Mouse (Mus musculus) liver, adult (tissue): Measurements from ENCODE around the gene Dlx2.

Source experiments
- GATA4 ChIP-seq: IDR thresholded peaks from 2 replicates; pipeline ENCODE4 v1.6.1; 2014; ENCODE audit warnings: mild to moderate bottlenecking, low read length; ENCODE audit not compliant: insufficient replicate concordance

Dlx2 gene

DNA sequence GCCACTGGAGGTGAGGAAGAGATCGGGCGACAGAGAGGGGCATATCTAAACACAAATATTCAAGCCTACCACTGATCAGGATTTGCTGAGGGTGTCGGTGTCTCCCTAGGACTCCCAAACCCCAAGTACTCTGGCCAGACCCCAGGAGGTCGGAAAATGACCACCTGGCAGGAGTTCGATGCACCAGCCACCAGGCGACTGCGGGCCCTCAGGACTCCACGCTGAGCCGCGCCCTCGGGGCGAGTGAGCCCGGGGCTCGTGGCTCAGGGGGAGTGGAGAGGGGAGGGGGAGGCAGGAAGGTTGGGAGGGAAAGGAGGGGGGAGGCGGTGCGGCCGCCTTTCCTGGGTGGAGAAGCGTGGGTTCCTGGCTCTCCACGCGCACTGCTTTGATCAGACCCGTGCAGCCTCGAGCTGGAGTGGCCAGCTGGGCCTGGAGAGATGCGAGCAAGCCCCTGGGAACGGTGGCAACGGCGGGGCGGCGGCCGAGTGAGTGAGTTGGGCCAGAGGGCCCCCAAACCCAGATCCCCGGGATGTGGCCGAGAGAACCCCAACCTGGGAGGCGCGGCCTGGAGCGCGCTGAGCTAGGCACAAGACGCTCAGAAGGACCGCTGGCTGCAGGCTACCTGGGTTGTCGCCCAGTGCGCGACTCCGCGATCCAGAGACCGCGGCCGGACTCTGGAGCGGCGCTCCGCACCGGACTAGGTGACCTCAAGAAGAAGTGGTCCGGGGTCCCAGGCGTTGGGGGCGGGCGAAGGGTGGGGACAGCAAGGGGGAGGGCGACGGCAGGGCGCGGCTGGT lies 17.6 kb downstream of the Dlx2 start:
- TF ChIP-seq GATA4 = no peak

DNA sequence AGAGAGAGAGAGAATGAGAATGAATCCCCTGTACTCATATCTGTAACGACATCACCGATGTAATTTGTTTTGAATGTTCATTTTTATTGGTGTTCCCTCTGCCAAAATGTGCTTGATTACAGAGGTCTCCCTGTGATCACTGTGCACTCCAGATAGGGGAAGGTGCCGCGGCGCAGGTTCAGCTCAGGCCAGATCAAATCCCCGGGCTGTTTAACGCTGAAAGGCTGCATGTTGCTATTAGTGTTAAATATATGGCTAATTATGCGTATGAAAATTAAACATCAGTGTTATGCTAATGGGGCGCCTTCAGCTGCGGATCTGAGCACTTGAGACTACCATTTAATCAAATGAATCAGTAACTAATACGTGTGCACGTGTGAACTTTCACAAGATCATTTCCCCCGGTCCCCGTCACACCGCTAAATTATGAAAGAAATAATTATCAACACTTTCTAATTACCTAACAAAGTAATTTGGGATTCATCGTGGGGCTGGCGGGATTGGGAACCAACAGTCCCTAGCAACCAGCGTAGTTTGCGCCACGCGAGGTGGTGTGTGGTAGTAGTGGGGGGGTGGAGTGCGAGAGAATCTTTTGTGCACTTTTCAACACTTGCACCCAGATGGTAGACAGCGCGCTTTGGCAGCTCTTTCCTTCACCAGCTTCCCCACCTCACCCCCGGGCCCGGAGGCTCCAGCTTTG lies 18.4 kb downstream of the Dlx2 start, which contains the start of gene Dlx1:
Gene Dlx1 (plus strand): TSS at position 100 of the 700 bp plus-strand sequence.
- TF ChIP-seq GATA4 = no peak

DNA sequence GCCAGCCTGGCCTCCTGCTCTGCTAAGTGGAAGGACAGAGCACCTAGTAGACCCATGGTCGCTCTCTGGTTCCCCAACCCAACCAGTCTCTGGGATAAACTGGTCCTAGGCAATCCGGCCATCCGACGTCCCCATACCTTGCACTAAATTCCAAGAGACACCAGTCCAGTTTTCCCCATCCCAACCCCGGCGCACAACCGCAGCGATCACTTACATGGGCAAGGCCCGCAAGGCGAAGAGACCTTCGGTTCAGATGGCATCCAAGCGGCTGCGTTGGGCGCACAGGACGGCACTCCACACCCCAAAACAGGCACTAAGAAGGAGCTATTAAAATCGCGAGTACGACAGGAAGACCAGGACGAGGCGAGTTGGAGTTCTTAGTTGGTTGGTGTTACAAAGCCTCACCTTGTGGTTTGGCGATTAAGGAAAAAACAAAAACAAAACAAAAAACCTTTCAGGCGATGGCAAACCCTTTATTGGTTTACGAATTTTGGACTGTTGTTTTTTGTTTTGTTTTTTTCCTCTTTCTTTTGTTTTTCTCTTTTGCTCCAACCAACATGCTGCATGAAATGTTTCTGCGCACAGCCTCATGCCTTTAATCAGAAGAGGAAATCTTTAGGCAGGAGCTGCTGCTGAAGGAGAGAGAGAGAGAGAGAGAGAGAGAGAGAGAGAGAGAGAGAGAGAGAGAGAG lies 19.1 kb downstream of the Dlx2 start:
- TF ChIP-seq GATA4 = no peak

DNA sequence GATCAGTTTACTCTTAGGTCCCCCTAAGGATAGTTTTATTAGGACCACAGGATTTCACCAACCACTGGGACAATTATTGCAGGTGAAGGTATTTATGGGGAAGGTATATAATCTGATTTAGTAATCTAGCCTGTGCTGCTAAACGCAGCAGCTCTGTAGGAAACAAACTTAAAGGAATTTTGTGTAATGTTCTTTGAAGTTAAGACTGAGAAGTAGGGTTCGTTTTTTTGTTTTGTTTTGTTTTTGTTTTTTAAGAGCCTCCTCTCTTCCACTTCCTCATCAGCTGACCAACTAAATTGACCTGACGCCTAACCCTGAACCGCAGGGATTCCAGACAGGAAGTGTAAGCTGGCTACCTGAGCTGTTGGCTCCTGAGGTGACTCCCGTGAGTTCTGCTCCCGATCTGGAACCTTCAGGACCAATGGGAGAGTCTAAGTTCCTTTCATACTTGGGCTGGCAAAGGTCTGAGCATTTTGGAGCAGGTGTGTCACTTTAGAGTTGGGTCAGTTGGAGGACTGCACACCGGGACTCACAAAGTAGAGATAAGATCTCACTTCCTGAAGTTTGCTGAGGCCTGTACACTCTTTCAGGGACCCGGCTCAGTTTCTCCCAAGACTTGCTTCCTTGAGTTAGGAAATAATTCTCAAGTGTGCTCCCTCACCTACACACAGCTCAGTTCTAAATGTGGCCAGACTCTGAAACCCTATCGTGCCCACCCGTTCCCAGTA lies 19.8 kb downstream of the Dlx2 start:
- no peak for TF ChIP-seq GATA4

DNA sequence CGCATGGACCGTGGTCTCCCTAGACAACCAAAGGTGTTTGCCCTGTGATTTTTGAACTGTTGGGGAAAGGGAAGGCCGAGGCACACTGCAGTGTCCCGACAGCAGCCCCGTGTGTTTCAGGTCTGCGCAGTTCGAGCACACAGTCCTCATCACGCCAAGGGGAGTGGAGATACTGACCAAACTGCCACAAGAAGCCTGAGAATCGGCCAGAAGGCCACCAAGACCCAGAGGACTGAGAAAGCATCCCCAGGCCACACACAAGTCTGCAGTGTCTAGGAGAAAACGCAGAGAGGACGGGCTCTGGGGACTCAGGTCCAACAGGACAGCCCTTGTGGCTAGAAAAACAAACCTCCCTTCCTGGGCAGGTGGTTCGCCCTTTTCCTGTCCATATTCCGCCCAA lies 21.8 kb downstream of the Dlx2 start:
- no peak for TF ChIP-seq GATA4

DNA sequence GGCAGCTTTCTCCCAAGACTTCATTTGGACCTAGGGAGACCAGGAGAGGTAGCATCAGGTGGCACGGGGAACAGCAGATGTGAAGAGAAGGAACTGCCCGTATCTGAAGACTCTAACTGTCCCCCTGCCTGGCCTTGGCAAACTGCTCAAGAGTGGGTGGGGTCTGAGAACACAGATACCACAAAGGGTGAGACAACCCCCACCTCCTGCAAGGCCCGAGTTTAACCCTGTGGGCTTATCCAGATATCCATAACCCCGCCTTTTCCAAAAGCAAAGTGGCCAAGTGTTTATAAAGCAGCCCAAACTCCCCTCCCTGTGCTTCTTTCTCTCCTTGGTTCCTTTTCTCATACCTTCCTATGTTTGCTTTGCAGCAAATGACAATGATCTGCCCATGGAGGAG lies 23.1 kb downstream of the Dlx2 start:
- TF ChIP-seq GATA4 = no peak

DNA sequence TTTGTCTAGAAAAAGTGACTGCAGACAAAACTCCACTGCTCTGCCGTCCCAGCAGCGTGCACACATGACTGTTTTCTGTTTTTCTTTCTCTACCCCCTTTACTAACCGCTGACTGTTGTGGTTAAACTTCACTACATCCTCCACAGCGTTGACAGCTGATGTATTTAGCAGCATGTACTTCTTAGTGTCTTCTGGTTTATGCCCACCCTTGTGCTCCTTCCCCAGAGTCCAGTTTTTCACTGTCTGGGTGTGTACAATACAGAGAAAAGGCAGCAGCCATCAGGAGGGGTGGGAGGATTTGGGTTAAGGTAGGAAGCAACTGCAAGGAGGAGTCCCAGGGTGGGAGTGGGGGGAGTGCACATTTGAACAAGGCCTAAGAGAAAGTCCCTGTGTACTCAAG lies 23.7 kb downstream of the Dlx2 start:
- no peak for TF ChIP-seq GATA4

DNA sequence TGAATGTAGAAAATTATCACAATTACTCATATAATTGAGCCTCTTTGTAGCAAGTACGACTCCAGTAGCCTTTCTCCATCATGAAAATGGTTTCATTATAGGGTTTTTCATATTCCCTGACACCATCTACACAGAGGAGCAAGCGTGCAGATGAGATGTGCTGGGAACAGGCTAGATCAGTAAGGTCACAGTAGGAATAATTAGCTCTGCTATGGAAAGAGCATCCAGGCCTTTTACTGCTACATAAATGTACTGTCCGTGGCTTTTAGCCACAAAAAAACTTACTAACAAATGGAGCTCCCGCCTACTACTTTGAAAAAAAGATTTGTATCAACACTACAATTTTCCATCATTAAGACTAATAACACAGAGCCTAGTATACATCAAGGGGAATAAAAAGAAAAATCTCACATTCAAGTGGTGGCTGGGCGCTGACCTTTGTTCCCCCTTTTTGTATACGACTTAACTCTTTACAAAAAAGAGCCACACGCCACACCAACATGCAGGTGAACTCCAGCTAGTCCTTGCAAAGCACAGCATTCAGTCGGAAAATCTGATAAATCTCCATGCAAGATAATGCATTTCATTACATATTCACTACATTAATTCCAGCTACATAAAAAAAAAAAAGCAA lies 29.0 kb downstream of the Dlx2 start:
- no peak for TF ChIP-seq GATA4

DNA sequence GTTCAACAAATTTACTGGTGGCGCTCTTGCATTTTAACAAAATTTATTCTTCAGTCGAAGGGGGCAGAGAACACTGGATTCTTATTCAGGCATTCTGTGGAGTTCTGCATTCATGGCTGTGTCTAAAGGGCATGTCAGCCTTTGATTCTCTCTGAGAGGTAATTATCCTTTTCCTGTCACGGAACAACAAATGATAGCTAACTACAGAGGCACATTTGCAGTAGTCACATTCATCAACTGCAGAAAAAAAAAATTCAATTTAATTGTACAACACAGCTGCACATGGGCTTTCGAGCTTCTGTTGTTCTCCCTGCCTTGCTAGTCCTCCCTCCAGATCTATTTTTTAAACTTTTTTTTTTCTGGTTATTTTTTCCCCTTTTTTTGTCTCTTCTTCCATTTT lies 29.6 kb downstream of the Dlx2 start:
- TF ChIP-seq GATA4 = no peak

DNA sequence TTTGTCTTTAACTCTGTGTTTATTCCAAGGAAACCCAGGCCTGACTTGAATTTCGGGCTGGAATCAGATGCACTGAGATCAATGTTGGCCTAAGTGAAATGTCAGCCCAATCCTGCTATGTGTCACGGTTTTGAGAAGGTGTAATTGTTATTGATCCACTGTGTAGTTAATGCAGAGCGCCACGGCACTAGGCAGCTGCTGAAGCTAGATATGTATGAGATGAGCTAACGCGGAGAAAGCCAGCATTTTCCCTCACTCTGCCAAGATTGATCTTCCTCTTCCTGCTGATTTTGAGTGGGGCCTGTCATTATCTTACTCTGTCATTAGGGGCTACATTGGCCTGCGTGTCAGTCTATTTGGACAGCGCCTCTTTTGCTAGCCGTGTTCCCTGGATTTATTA lies 34.2 kb downstream of the Dlx2 start:
- TF ChIP-seq GATA4 = no peak

DNA sequence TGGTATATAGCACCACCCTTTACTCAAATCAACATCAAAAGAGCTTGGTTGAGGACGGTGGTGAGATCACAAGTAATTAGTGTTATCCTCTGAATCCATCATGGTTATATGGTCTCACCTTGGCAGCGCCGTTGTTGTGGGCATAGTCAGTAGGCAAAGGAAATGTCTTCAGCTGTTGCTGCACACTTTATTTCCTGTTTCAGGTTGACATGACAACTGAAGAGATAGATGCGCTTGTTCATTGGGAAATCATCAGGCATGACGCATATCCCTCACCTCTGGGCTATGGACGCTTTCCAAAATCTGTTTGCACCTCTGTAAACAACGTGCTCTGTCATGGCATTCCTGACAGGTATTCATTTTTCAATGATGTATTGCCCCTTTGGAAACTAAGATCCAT lies 35.3 kb downstream of the Dlx2 start:
- no peak for TF ChIP-seq GATA4

DNA sequence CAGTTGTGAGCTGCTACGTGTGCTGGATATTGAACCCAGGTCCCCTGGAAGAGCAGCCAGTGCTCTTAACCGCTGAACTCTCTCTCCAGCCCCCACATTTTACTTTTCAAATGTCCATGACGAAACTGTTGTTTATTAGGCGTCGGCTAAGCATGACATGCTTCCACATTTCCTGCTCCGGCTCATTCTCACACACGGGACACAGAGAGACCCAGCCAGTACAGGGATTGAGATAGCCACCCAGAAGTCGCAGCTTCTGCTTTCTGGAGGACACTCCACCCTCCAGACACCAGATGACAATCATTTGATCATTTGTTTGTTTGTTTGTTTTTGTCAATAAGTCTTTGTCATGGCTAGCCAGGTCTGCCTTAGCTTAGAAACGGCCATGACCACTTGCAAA lies 41.7 kb downstream of the Dlx2 start:
- TF ChIP-seq GATA4 = no peak

DNA sequence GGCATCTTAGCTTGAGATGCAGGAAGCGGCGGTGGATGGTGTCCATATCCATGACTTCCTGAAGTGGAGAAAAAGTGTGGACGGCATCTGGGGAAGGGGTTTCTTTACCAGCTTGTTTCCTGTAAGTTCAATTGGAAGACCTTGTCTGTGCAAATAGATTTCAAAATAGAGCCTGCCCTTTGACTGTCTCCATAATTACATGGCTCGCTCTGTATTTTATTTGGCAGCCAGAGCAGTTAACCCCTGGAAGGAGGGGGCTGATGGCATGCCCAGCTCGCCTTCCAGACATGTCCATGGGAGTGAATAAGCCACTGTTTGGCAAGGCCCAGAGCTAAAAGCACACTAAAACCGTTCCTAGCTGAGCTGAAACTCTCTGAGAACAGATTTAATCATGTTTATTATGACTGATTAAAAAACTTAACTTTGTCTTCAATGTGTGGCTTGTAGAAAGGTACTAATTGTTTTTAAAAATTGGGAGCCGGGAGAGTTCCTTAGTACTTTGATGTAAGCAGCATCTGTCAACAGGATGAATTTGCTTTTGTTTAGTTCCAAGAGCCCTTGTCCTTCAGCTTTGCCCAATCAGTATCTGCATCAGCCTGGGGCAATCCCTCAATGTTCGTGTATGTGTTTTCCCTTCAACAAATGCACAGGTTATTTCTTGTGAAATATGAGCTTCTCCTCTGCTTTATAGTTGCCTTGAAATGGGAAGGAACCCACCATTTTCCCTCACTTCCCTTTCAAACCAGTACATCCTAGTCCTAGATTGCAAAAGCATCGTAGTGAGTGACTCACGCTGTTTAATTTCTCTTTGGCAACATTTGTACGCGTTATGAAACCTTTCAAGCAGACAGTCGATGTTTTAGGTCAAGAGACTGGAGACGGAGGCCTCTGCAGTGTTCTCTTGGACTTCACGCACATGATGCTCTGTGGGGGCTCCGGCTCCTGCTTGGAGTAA lies 47.0 kb downstream of the Dlx2 start:
- TF ChIP-seq GATA4 = no peak

DNA sequence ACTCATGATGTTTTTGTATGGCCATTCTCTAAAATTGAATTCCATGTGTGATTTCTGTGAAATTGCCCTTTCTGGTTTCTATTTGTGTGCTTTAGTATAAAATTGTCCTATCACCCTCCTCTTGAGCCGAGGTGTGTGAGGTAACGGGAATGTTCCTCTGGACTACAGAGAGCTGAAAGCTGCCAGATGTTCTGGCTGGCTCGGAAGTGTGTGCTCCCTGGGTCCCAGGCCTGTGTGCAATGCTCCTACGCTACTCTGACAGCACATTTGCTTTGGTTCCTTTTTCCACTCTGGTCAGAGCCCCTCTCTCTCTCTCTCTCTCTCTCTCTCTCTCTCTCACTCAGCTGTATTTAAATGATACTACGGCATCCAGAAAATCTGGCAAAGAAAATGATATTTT lies 49.4 kb downstream of the Dlx2 start:
- no peak for TF ChIP-seq GATA4
